Mouse (Mus musculus) kidney, adult 8-10 months (tissue): Measurements from ENCODE around the gene Nav2.
A peak's percentile ranks its signal among the peaks of the same experiment; 100 is the strongest.

Experiments used
- DNase-seq, 2 experiments: peaks; one replicate each; pipeline ENCODE4 v3.0.0; 2022

Gene Nav2

DNA sequence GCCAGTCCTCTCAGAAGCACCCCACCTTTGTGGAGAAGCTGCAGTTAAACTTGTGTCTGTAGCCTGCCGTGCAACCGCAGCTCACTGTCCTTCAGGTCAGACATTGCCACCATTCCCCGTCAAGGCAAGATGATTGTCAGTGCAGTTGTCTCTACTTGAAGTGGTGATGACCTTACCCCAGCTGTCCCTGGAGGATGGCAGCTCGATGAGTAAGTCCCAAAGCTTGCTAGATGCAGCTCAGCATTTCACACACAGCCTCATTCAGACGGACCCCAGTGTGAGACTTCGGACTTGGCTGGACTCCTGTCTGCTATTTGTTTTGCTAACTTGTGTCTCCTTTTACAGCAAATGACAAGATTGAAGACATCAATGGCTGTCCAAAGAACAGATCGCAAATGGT lies 463.5 kb downstream of the Nav2 start:
- no peak for DNase-seq

DNA sequence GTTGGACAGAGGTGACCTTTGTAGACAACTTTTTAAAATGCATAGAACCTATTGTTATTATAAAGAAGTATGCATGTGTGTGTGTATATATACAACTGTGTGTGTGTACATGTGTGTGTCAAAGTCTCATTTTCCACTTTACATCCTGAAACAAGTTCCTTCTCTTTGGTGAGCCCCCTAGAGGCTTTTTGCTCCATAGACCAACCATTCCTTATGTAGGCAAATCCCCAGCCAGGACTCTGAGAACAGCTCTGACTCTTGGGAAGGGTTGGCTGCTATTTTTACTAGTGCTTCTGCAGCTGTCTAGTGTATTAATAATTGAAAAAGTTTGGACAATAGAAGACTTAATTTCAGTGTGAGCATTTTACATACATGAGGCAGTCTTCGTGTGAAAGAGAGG lies 464.7 kb downstream of the Nav2 start:
- no peak for DNase-seq

DNA sequence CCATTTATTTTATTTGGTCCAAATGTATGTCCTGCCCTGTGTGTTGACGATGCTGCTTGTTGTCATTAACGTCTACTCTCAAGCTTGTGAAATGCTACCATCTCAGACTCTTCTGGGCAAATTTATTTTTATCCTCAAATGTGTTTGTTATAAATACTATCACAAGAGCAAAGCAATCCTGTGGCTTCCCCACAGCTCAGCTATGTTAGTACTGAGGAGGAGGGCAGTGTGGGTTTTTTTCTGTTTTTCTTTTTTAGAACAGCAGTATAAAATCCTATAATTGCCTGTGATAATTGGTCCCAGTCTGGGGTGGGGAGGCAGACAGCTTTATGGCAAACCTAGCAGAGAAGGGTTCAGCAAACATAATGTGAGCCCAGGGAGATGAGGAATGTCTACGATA lies 465.1 kb downstream of the Nav2 start:
- no peak for DNase-seq

DNA sequence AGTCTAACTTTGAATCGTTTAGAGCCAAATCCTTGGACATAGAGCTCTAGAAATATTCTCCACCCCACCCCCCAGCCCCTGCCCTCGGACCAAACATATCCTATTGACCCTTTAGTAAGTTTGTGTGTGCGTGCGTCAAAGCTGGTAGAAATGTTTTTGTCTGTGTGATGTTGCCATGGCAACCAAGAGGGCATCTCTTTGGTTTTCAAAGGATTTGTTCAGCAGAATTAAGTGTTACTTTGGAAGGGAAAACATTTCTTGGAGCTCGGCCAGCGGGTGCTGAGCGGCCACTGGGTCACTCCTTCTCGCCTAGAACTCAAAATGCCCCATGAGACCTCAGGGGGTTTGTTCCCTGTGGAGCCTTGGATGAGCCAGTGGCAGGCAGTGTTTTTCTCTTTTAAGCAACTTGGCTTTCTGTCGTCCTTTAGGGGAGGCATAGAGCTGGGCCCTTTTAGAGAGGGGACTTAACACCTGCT lies 467.0 kb downstream of the Nav2 start:
- DNase-seq = no peak

DNA sequence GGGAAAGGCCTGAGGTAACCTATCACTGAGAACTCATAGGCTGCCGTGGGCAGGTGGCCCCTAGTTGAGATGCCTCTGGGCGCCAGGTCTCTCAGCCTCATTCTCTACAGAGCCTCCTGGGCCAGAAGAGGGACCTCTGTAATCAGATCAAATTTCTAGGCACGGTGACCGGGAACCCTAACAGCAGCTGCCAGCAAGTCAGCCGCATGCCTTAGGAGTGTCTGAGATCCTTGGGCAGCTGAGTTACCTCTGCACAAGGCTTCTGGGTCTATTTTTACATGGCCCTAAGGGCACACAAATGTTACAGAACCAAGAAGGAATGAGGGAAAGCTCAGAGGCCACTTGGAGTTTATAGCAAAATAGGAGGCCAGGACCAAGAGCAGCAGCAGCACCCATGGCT lies 470.1 kb downstream of the Nav2 start:
- DNase-seq = no peak

DNA sequence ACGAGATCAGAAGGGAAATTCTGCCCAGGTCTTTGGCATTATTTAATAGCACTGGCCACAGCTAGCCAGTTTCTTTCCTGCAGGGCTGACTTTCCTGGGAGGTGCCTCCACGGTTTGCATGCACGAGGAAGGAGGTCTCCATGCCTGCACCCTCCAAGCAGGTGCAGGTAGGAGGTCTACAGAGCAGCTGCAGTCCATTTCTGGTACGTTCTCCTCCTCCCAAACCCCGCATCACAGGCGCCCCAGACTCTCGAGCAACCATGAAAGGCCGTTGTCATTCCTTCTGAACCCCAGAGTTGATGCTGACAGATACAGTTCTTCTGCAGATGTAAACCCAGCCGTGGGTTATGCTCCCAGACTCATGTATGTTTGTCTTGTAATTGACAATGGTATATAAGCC lies 472.4 kb downstream of the Nav2 start:
- no peak for DNase-seq

DNA sequence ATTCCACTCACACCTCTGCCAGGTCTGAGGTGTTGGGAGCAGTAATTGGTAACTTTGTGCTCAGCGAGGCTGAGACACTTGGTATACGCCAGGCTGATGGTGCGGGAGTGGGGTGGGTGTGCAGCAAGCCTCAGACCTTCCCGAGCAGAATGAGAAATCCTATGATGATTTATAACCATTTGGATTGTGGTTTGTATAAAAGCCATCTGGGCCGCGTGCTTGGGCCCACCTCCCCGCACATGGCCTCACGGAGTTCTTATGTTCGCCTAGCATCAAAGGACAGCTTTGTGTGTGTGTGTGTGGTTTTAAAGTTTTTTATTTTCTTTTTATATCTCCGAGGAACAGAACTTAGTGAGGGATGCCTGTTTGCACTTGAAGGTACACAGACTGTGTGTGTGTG lies 474.4 kb downstream of the Nav2 start:
- DNase-seq = no peak

DNA sequence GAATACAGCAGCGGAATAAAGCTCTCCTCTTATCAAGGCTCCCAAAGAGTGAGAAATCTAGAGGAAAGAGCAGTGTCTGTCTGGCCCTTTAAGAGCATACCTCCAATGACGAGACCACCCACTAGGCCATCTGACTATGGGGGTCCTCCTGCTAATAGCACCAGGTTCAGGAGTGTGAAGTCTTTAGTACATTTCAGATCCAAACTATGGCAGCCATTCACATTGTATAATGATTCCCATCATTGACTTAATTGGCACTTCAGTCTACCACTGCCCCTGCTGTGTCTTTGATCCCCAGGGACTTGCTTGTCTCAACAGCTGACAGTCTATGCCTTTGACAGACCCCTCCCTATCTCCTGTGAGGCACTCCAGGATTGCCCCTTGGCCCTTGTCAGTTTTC lies 479.6 kb downstream of the Nav2 start:
- no peak for DNase-seq

DNA sequence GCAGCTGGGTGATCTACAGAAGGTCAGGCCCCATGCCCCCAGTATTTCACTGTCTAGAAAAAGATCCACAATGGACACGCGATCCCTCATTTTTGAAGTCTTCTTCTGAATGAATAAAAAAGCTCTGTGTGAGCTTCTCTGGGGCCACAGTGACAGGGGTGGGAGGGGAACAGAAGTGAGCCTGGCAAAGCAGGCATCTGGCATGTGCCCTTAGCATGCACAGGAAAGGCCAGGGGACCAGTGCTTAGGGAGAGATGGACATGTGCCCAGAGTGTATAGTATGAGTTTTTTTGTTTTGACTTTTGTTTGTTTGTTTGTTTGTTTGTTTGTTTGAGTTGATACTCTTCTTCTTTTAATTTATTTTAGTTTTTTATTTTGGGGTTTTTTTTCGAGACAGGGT lies 481.8 kb downstream of the Nav2 start:
- no peak for DNase-seq

DNA sequence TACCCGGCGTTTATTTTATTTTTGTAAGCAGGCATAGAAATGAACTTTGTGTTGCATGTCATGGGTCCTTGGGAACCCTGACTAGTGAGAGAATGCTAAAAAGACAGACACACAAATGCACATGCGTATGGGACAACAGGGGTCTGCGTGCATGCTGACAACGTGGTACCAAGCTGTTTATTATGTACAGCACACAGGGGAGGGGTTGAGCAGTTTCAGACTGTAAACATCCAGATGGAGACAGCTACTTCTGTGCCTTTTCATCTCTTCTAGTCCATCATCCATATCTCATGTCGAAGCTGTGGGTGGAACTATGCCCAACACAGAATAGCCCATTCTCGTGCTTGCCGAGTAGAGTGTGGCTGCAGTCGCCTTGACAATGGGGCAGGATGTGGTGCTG lies 482.3 kb downstream of the Nav2 start:
- no peak for DNase-seq

DNA sequence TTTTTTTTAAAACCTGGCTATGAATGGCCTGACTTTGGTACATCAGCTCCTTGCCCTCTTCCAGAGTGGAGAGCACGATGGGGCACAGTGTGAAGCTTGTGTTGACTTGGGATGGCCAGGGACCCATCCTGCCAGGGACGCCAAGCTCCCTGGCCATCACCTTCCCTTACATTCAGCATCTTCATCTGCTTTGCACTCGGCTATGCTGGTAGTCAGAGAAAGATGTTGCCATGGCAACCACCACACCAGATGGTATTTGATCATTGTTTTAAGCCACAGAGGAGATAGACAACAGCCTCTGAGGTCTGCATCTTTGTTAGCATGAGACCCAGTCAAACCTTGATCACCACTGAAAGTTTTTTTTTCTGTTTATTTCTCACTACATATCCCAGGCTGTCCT lies 483.7 kb downstream of the Nav2 start:
- no peak for DNase-seq

DNA sequence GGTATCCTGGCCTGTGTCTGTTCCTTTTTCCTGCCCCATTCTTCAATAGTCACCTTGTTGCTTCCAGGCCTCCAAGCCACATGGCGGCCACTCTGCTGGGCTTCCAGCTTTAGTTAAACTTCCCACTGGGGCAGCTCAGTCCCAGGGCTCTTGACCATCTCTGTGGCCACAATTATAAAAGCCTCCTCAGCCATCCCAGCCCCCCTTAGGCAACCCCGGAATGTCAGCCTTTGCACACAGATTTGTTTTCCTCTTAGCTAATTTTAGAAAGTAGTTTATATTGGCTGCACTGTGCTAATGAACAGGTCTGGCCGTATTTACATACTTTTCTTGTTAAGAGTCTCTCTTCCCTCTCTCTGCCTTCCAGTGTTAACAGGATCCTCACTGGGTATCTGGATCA lies 484.3 kb downstream of the Nav2 start:
- DNase-seq = no peak

DNA sequence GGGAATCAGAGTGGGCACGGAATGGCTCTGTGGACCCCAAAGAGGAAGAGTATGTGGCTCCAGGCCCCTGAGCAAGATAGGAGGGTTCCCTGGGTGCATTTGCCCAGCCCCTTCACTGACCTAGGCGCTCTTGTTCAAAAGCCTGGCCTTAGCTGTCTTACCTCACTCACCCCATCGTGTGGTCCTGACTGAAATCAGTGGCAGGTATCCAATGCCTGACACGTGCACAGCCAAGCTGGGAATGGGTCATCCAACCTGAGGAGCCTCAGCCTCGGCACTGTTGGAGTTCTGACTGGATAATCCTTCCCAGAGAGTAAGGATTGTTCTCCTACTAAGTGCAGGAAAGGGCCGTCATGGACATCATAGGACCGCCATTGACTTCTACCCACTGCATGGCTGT lies 485.3 kb downstream of the Nav2 start:
- no peak for DNase-seq

DNA sequence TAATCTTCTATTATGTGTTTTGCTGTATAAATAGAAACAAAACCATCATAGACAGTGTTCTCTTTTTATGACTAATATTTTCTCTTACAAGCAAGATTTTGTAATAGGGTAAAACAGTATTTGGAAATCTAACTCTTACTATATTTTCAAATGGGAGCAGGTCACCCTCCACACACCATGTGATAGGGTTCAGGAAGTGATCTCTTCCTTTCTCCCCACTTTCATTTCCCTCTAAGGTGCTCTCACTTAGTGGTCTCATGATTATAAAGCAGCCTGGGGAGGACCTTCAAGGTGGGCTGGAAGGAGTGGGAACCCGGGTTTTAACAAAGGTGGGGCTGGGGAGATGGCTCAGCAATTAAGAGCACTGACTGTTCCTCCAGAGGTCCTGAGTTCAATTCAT lies 487.7 kb downstream of the Nav2 start:
- no peak for DNase-seq

DNA sequence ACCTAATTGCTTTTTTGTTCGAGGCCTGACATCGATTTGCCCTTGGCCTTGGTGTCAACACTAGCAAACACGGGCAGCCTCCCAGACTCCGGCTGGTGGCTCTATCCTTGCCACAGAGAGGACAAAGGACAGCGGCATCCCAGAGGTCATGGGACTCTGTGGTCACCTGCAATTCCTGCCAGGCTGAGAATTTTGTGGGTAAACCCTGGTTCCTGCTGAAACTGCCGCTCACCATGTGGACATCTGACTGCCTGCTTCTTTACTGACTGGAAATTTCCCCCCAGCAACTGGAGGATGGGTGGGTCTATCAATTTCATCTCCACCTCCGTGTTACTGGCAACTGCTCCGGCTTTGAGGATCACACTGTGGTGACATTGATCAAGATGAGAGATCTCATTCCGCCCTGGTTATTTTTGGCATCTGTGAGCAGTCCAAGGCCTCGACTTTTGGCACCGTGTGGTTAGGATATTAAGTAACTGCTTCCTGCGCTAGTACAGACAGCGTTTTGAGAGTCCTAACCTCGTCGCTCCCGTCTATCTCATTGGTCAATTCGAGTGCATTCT lies 489.0 kb downstream of the Nav2 start:
- DNase-seq = peak; percentile 40 to 50

DNA sequence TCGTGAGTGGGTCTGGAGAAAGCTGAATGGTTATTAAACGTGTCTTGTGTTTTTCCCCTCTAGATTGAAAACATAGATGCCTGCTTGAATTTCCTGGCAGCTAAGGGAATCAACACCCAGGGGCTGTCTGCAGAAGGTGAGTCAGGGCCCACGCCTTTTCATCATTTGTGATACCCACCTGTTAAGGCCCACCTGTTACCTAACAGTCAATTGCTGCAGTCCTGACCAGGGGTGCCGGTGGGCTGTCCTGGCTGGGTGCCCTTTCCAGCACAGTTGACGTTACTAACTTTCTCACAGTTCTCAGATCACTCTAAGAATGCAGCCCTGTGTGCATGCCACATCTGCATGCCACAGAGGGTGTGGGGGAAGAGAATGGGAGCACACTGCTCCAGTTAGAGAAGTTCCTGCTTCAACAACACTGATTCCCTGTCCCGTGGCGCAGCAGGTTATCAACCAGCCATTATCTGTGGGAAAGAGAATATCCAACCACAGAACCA lies 489.6 kb downstream of the Nav2 start:
- DNase-seq = no peak

DNA sequence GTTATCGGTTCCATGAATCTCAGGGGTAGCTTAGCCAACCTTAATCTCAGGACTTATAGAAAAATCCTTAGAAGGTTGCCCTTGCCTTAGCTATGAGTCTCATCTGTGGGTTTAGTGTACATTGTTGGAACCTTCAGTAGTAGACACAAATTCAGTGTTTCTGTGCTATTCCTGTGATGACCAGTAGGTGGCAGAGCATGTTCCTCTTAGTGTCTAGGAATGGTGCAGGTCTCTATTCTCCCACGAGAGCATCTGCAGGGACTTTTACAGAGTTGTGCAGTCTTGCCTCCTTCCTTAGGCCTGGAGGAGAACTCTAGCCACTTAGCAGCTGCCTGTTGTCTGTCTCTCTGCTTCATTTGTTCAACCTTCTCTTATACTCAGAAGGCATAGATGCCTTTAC lies 490.8 kb downstream of the Nav2 start:
- DNase-seq = peak; percentile 30 to 62

DNA sequence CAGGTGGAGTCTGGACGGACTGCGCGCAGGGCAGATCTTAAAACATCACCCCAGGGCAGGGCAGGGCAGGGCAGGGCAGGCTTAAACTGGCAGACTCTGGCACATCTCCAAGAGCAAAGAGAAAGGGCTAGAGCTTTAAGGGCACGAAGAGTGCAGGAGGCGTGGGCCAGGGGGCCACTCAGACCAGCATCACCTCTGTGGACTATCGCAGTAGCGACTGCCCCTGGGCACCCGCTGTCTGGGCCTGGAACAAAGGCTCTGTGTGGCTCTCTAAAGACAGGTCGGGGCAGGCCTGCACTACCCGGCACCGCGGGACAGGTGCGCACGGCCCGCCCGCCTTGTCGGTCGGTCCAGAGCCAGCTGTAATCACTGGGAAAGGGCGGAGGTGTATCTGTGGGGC lies 491.9 kb downstream of the Nav2 start:
- DNase-seq = no peak

DNA sequence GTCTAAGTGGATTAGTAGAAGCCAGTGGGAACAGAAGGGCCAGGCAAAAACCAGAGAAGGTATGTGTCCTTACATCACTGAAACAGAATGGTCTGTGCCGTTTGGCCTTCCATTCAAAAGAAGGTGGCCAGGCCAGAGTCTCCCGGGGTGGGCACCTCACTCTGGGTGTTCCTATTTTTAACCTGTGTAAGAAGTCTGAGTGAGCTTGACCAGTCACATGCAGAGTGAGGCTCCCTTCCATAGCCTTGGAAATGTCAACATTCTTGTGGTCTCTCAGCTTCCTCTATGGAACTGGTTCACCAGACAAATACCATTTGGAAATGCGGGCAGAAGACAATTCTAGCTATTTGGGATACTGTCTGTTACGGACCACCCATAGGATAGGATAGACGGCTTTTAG lies 494.0 kb downstream of the Nav2 start:
- no peak for DNase-seq

DNA sequence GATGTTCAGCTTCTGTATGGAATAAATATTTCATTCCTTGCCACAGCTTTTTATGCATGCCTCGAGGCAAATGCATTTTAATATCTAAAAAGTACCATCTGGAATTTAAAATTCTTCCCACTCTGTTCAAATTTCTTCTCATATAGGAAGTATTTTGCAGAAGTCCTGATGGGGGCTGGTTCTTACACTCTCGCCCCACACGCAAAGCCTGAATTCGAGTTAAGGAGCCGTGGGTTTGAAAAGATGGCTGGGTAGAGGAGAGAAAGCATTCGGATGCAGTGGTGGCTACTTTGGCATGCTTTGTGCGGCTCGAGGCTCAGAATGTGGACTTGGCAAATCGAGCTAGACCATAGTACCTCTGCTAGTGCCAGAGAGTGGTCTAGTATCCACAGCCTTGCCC lies 499.2 kb downstream of the Nav2 start:
- DNase-seq = no peak

DNA sequence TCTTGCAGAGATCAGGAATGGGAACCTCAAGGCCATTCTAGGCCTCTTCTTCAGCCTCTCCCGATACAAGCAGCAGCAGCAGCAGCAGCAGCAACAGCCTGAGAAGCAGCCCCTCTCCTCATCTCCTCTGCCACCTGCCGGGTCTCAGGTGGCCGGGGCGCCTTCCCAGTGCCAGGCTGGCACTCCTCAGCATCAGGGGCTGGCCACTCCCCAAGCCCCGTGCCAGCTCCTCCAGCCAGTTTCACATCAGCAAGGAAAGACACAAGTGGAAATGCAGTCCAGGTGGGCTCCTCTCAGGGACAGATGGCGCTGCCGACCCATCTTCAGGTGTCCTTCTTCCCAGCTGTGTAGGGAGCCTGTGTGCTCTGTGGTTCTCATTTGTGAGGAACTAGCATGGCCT lies 500.1 kb downstream of the Nav2 start:
- DNase-seq = no peak

DNA sequence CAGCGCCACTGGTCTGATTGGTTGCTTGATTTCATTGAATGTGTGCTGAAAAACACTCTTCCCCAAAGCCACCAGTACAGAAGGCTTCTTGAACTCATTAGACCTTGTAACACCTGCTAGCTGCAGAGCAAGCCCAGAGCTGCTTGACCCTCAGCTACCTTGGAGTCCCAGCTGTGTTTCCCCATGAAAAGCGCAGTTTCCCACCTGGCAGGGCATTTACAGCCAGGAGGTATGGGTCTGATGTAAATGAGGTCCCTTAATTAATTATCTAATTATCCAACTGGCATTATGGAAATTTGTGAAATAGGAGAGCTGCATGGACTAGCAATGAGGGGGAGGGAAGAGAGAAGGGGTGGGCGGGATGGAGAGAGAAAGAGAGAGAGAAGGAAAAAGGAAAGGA lies 500.7 kb downstream of the Nav2 start:
- no peak for DNase-seq

DNA sequence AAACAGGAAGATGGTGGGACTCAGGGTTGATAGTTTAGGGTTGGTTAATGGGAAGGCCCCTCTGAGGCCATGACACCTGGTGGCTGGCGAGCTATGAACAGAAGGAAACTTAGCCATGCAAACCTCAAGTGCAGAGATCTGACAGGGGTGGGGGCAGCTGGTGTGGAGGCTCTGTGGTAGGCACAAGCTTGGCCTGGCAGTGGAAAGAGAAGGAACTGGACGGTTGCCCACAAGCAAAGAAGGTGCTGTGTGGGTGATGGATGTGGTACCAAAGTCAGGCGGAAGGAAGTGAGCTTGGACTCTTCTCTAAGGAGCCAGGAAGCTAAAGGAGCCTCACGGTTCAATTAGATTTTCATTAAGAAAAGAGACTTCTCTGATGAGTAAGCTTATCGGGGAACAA lies 501.7 kb downstream of the Nav2 start:
- no peak for DNase-seq

DNA sequence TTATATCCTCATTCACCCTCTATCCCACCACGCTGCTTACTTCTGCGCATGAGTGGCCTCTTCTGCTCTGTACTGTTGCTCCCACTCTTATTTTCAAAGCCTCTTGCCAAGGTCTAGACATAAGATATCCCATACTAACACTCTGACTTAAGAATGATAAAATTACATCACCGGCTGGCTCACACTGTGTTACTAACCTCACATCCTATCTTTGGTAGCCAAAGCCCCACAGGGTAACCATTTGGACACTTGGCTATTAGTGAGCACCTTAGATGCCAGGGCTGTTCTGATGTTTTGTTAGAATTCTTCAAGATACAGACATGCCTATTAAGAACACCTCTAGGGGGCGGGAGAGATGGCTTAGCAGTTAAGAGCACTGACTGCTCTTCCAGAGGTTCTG lies 502.4 kb downstream of the Nav2 start:
- DNase-seq = no peak

DNA sequence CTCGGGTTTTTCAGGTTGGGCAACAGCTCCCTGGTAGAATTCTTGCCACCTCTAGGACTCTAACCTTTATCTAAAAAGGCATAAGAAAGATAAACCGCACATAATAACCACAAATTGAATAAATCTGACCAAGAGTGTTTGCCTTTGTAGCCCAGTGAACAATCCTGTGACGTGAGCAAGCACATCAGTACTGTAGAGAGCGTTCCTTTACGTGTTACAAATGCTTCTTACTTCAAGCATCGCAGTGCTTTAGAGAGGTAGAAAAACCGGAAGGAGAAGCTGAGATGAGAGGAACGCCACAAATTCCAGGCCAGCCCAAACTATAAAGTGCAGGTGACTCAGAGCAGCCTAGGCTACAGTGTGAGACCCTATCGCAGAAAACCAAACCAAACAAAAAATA lies 503.3 kb downstream of the Nav2 start:
- no peak for DNase-seq

DNA sequence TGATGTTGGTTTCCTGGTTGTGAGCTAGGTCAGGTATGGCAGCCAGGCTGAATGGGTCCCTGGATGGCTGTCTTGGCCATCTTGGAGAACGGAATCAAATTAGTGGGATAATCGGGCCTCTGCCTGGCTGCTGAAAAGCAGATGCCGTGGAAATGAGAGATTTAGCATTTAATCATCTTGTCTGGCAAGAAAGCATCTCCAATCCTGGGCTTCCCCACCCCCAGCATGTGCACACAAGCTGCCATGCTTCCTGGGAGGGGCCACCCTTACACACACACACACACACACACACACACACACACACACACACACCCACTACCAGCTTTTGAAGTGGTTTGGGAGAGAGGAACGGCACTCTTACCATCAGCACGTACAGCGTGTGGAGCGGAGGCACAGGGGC lies 506.6 kb downstream of the Nav2 start:
- DNase-seq = no peak
